Mouse (Mus musculus) forebrain, embryonic 12.5 days (tissue): ENCODE results near the gene Ntn3. TPM values are rescaled to one million over a fixed set of nuclear protein-coding genes. Genes with fewer than 3 reads are reported as not detected.

Source experiments
- ATAC-seq: fragments of 200-750 bp; cut with Nextera tagmentation; 2 replicates; pipeline ENCODE4 v1.8.0; 2017; ENCODE audit warnings: moderate TSS enrichment; ENCODE audit not compliant: low FRiP score
- H3K27ac ChIP-seq: fragments of 300-500 bp; sonication (generic); 2 replicates; pipeline ENCODE4 v1.5.1; 2016; ENCODE audit warnings: mild to moderate bottlenecking
- H3K27me3 ChIP-seq: fragments of 300-500 bp; sonication (generic); 2 replicates; pipeline ENCODE4 v1.6.1; 2016; ENCODE audit warnings: mild to moderate bottlenecking
- H3K36me3 ChIP-seq: fragments of 300-500 bp; sonication (generic); replicated peaks from 2 replicates; pipeline ENCODE4 v1.6.1; 2016; ENCODE audit warnings: mild to moderate bottlenecking
- H3K4me1 ChIP-seq: fragments of 300-500 bp; sonication (generic); 2 replicates; pipeline ENCODE4 v1.6.1; 2016
- H3K4me2 ChIP-seq: fragments of 300-500 bp; sonication (generic); 2 replicates; pipeline ENCODE4 v1.6.1; 2016; ENCODE audit warnings: mild to moderate bottlenecking, moderate library complexity
- H3K4me3 ChIP-seq: fragments of 300-500 bp; sonication (generic); replicated peaks from 2 replicates; pipeline ENCODE4 v1.5.1; 2016; ENCODE audit warnings: mild to moderate bottlenecking
- H3K9ac ChIP-seq: fragments of 300-500 bp; sonication (generic); 2 replicates; pipeline ENCODE4 v1.6.1; 2016; ENCODE audit warnings: mild to moderate bottlenecking
- H3K9me3 ChIP-seq: fragments of 300-500 bp; sonication (generic); 2 replicates; pipeline ENCODE4 v1.6.1; 2016
- WGBS: fragments of 180-500 bp; shearing (Covaris S2); methylation state at CpG from one replicate; pipeline ENCODE4 v1.1.7; 2016; 5-methylcytosine and 5-hydroxymethylcytosine counted together
- polyA plus RNA-seq: library from polyadenylated mRNA; unstranded; fragments of >200 nt; fragmentation: Nextera tagmentation; extraction: Ambion mirVana; gene quantifications from 2 replicates; pipeline ENCODE4 v1.2.1, GENCODE M21; 2016

Gene Ntn3
- polyA plus RNA-seq, 1 experiment from 2014 or later, result 5.2 TPM

DNA sequence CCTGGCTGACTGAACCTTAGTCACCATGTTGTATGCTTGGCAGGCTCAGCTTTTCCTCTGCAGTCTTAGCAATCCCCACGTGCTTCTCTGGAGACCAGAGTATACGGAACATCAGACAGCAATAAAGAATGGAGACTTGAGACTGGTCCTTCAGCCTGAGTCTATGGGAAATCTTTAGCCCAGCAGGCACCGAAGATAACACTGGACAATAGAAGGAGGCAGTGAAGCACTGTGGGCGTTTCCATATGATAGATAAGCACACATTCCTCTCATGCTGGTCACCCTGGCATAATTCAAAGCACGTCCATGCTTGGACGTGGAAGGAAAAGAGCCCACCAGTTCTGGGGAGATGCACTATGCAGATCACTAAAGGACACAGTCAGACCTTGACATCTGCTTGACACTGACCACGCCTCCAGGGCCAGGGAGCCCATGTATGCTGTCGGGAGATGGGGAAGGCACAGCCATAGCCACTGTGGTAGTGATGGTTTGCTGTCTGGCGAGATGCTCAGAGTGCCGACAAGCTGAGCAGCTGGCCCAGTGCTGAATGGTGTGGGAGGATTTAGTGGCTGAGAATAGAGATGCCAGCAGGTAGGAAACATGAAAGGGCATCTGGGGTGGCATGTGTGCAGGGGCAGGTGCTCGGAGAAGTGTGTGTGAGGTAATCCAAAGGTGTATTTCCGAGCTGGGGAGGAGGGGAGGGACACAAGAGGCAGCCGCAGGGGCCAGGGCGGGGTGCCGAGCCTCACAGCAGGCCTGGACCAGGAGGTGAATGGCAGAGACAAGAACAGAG, 12.1 kb downstream of the Ntn3 start:
- WGBS, result 75% methylated on average over 15 of the region's 15 CpGs
- Histone ChIP-seq H3K9me3 (no peaks in the 10 kb centered on the region), H3K27ac (no peak overlapping the region)

DNA sequence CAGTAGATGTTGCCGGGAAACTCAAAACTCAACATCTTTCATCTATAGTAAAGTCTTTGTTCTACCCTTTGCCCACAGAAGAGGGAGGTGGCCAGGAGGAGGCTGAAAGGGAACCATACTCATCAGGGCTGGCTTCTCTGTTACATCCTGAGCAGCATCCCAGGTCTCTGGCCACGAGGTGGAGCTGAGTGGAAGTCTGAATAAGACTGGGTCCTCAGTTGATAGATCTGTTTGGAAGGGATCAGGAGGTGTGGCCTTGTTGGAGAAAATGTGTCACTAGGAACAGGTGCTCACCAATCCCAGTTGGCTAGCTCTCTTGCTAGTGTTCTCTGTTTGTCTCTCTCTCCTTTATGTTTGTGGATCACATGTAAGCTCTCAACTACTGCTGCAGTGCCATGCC, 14.0 kb downstream of the Ntn3 start:
- no peak overlapping the region for H3K4me3 ChIP-seq
- 79% methylated on average over 2 of the region's 2 CpGs for WGBS
- no peak overlapping the region for H3K27ac ChIP-seq
- no peaks in the 10 kb centered on the region for H3K27me3 ChIP-seq
- no peak overlapping the region for H3K9ac ChIP-seq
- H3K9me3 ChIP-seq, result no peaks in the 10 kb centered on the region
- no peak for ATAC-seq
- H3K4me1 ChIP-seq, result peaks cover 8% of the 10 kb centered on the region
- no peaks in the 10 kb centered on the region for H3K36me3 ChIP-seq
- H3K4me2 ChIP-seq, result no peak overlapping the region

More for the DNA sequence above, 12.1 kb downstream of the Ntn3 start:
- ATAC-seq, result no peak
- Histone ChIP-seq H3K27me3 (no peaks in the 10 kb centered on the region), H3K36me3 (no peaks in the 10 kb centered on the region), H3K4me2 (no peak overlapping the region), H3K9ac (no peak overlapping the region), H3K4me3 (no peak overlapping the region), H3K4me1 (peaks cover 2% of the 10 kb centered on the region; the same call in 1 of the 2 replicates)

DNA sequence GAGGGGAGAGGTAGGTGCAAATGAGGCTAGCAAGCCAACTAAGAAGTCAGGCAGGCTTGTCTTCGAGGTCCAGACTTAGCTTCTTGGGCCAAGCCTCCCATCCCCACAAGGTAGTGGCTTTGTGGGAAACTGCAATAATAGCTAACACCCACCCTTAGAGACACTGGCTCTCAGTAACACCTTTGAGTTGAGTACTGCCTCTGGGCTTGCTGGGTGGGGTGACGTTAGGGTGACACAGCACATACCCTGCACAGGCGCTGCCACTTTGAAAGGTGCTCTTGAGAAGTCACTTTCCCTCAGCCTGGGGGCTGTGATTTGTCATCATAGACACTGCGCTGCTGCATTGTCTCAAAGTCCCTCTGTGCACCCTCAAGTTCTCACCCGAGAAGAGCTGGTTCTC, 15.6 kb downstream of the Ntn3 start:
- no peaks in the 10 kb centered on the region; the same call in 1 of the 2 replicates for H3K36me3 ChIP-seq
- 85% methylated on average over 5 of the region's 5 CpGs for WGBS
- H3K4me2 ChIP-seq, result no peak overlapping the region
- H3K4me1 ChIP-seq, result peaks cover 8% of the 10 kb centered on the region
- no peaks in the 10 kb centered on the region for H3K27me3 ChIP-seq
- H3K27ac ChIP-seq, result no peak overlapping the region
- H3K9ac ChIP-seq, result no peak overlapping the region
- no peak overlapping the region for H3K4me3 ChIP-seq
- ATAC-seq, result no peak
- no peaks in the 10 kb centered on the region for H3K9me3 ChIP-seq

DNA sequence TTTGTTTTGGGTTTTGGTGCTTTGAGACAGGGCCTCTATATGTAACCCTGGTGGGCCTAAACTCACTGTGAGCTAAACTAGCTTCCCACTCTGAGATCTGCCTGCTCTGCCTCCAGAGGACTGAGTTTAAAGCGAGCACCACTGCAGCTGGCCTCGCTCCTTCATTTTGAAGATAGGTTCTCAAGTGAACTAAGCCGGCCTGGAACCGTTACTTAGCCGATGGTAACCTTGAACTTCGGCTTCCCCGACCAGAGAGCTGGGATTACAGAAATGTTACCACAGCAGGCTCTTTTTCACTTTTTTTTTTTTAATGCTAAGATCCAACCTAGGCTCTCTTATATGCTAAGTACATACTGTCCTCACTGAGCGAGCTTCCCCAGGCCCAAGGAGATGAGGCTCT, 16.1 kb downstream of the Ntn3 start:
- Histone ChIP-seq H3K9me3 (no peaks in the 10 kb centered on the region), H3K27me3 (no peaks in the 10 kb centered on the region), H3K36me3 (no peaks in the 10 kb centered on the region; the same call in 1 of the 2 replicates), H3K4me3 (no peak overlapping the region), H3K4me2 (no peak overlapping the region), H3K27ac (no peak overlapping the region), H3K4me1 (peaks cover 8% of the 10 kb centered on the region), H3K9ac (no peak overlapping the region)
- ATAC-seq, result no peak
- 92% methylated on average over 8 of the region's 8 CpGs for WGBS

DNA sequence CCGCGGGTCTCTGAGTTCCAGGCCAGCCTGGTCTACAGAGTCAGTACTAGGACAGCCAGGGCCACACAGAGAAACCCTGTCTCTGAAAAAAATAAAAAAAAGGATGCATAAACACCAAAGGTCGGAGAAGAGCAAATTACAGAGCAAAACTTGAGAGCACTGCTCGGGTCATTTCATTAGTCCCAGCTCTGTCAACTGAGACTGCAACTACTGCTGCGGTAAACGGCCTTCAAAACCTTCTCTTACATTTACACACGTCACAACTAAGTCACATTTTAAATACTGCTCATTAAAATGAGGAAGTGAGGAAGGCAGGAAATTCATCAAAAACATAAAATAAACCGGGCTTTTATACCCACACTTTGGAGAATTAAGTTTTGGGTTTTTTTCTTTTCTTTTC, 16.5 kb downstream of the Ntn3 start:
- Histone ChIP-seq H3K4me1 (peaks cover 8% of the 10 kb centered on the region), H3K4me3 (no peak overlapping the region), H3K27me3 (no peaks in the 10 kb centered on the region), H3K36me3 (no peaks in the 10 kb centered on the region; the same call in 1 of the 2 replicates), H3K9me3 (no peaks in the 10 kb centered on the region), H3K4me2 (no peak overlapping the region), H3K27ac (no peak overlapping the region), H3K9ac (no peak overlapping the region)
- no peak for ATAC-seq
- 86% methylated on average over 8 of the region's 8 CpGs for WGBS

DNA sequence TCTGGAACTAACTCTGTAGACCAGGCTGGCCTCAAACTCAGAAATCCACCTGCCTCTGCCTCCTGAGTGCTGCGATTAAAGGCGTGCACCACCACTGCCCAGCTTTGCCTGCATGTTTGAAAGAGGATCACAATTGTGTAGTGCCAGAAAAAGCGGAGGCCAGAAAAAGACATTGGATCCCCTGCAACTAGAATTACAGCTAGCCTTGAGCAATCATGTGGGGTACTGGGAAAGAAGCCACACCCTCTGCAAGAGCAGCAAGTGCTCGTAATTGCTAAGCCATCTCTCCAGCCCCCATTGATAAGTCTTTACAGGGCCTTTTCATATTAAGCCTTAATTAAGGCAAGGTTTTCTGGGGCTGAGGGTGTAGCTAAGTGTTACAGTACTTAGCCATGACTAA, 17.9 kb downstream of the Ntn3 start:
- Histone ChIP-seq H3K4me1 (peaks cover 8% of the 10 kb centered on the region; the same call in 1 of the 2 replicates), H3K4me3 (no peak overlapping the region), H3K9ac (no peak overlapping the region), H3K9me3 (no peaks in the 10 kb centered on the region), H3K27me3 (no peaks in the 10 kb centered on the region), H3K27ac (no peak overlapping the region), H3K36me3 (no peaks in the 10 kb centered on the region; the same call in 1 of the 2 replicates), H3K4me2 (no peak overlapping the region)
- no peak for ATAC-seq
- 66% methylated on average over 4 of the region's 4 CpGs for WGBS

DNA sequence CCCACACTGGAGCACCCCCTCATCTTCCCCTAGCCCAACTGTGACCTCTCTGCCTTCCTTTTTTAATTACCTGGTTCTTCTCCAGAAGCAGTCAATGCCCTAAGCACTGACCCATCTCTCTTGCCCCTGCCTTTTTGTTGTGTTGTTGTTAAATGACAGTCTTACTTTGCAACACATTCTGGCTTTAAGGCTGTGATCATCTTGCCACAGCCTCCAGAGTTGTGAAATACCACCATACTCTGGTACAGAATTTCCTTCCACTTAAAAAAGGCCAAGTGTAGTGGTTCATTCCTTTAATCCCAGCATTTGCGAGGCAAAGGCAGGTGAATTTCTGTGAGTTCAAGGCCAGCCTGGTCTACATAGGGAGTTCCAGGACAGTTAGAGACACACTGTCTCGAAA, 18.4 kb downstream of the Ntn3 start:
- no peak overlapping the region for H3K4me3 ChIP-seq
- H3K27ac ChIP-seq, result no peak overlapping the region
- peaks cover 8% of the 10 kb centered on the region; the same call in 1 of the 2 replicates for H3K4me1 ChIP-seq
- no peak for ATAC-seq
- WGBS, result 95% methylated on average over 2 of the region's 2 CpGs
- H3K4me2 ChIP-seq, result no peak overlapping the region
- H3K27me3 ChIP-seq, result no peaks in the 10 kb centered on the region
- no peak overlapping the region for H3K9ac ChIP-seq
- peaks cover under 1% of the 10 kb centered on the region; the same call in 1 of the 2 replicates for H3K36me3 ChIP-seq
- no peaks in the 10 kb centered on the region for H3K9me3 ChIP-seq

DNA sequence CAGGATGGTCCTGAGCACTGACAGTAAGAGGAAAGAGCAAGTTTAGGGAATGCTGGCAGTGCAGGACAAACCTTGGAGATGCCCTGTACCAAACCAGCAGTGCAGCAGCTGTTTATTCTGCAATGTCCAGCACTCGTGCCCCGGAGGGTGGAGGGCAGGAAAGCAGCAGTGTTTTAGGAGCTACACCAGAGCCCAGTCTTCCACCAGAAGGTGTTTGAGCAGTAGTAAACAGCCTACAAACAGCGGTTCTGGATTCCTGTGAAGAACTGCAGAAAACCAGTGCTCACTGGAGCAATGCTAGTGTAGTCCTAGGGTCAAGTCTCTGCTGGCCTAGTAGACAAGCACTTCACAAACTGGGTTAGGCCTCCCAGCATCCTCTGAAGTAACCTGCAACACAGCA, 35.1 kb downstream of the Ntn3 start:
- H3K4me3 ChIP-seq, result no peak overlapping the region
- no peak overlapping the region for H3K4me2 ChIP-seq
- no peak for ATAC-seq
- no peak overlapping the region for H3K27ac ChIP-seq
- no peaks in the 10 kb centered on the region for H3K9me3 ChIP-seq
- WGBS, result 86% methylated on average over 3 of the region's 3 CpGs
- H3K27me3 ChIP-seq, result 0 out of 2 replicates have a peak, but pooled peaks cover 4% of the 10 kb centered on the region
- peaks cover 6% of the 10 kb centered on the region for H3K4me1 ChIP-seq
- no peak overlapping the region for H3K9ac ChIP-seq
- no peaks in the 10 kb centered on the region for H3K36me3 ChIP-seq

DNA sequence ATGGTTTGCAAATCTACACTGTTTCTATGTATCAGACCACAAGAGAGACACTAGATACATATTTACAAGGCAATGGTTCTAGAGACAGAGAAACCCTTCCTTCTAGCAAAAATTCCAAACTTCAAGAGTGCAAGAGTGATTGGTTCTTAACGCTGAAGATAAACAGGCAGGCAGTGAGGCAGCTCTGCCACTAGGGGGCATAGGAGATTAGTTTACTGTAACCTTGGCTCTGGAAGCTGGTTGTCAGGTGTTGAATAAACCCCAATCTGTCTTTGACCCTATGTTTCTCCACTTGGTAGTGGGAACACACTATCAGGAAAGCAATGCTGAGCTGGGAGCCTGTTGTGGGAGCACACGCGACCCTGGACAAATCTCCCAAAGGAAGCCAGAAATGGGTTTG, 35.9 kb downstream of the Ntn3 start:
- Histone ChIP-seq H3K4me3 (no peak overlapping the region), H3K27me3 (0 out of 2 replicates have a peak, but pooled peaks cover 4% of the 10 kb centered on the region), H3K36me3 (no peaks in the 10 kb centered on the region), H3K9ac (no peak overlapping the region), H3K4me1 (peaks cover 8% of the 10 kb centered on the region), H3K4me2 (no peak overlapping the region), H3K9me3 (no peaks in the 10 kb centered on the region), H3K27ac (no peak overlapping the region)
- no peak for ATAC-seq
- 5% methylated on average over 3 of the region's 3 CpGs for WGBS

DNA sequence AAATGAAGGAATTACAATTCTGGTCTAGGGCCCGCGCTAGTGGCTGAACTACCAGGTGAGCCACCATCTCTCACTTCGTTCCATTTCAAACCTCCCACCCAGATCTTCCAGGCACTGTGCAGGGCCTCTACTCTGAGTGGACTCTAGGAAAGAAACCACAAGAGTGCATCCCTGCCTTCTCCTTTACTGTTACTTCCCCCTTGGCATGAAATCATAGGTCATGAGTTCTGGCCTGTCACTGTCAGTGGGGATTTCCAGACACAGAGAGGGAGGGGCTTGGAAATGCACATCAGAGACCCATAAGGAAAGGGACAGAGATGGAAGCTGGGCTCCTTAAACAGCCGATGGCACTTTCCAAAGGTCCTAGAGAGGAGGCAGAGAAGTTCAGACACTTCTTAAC, 37.6 kb downstream of the Ntn3 start:
- no peak overlapping the region for H3K27ac ChIP-seq
- 0 out of 2 replicates have a peak, but pooled peaks cover 4% of the 10 kb centered on the region for H3K27me3 ChIP-seq
- H3K9ac ChIP-seq, result no peak overlapping the region
- H3K4me3 ChIP-seq, result no peak overlapping the region
- 97% methylated on average over 4 of the region's 4 CpGs for WGBS
- H3K4me2 ChIP-seq, result no peak overlapping the region
- H3K9me3 ChIP-seq, result no peaks in the 10 kb centered on the region
- peaks cover 23% of the 10 kb centered on the region for H3K4me1 ChIP-seq
- no peak for ATAC-seq
- H3K36me3 ChIP-seq, result peaks cover 8% of the 10 kb centered on the region; the same call in 1 of the 2 replicates

DNA sequence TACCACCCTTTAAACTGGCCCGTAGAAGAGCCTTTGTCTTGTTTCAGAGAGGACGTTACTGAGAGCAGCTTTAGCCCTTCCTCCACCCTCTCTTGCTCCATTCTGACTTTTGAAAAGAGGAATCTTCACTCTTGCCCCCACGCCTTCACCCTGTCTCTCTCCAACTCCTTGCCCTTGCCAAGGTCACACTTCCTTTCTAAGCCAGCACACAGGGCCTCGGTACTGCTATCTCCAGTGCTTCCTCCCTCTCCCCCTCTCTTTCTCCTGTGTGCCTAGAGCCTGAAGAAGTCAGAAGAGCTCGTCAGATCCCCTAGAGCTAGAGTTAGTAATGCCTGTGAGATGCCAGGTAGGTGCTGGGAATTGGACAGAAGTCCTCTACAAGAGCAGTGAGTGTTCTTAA, 38.6 kb downstream of the Ntn3 start:
- no peak for ATAC-seq
- Histone ChIP-seq H3K4me3 (no peak overlapping the region), H3K4me1 (peaks cover 24% of the 10 kb centered on the region), H3K27me3 (0 out of 2 replicates have a peak, but pooled peaks cover 4% of the 10 kb centered on the region), H3K9me3 (no peaks in the 10 kb centered on the region), H3K9ac (no peak overlapping the region), H3K27ac (no peak overlapping the region), H3K36me3 (peaks cover 12% of the 10 kb centered on the region), H3K4me2 (no peak overlapping the region)
- WGBS, result 87% methylated on average over 5 of the region's 5 CpGs

DNA sequence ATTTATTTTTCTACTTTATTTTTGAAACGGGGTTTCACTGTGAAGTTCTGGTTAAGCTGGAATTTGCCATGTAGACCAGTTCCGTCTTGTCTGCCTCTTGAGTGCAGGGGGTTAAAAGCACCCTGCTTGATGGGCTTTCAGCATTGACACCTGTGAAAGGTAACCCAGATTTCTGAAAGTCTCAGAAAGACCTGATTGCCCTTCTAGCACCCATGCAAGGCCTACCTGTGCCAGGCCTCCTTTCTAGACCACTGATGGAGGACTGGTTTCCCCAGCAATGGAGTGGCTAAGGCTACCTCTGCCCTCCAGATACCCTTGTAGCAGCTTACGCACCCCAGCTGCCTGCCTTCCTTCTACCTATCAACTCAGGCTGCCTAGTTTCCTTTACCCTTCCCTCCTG, 39.2 kb downstream of the Ntn3 start:
- H3K9ac ChIP-seq, result peak overlapping the region; percentile 89
- H3K4me3 ChIP-seq, result peak overlapping the region; percentile 93
- H3K9me3 ChIP-seq, result no peaks in the 10 kb centered on the region
- peaks cover 19% of the 10 kb centered on the region for H3K36me3 ChIP-seq
- no peak for ATAC-seq
- peak overlapping the region; percentile 96; the same call in 1 of the 2 replicates for H3K27ac ChIP-seq
- 64% methylated on average over 3 of the region's 3 CpGs for WGBS
- H3K4me1 ChIP-seq, result peaks cover 24% of the 10 kb centered on the region
- H3K4me2 ChIP-seq, result peak overlapping the region; percentile 92
- H3K27me3 ChIP-seq, result 0 out of 2 replicates have a peak, but pooled peaks cover 4% of the 10 kb centered on the region
